Mouse (Mus musculus): Measurements from ENCODE around the gene Klhl3.

- no peak for TF ChIP-seq CTCF (conservative IDR thresholded peaks at IDR 0.05; ENCODE audit: low read length)
- TF ChIP-seq NANOG (IDR thresholded peaks at IDR 0.05; ENCODE audit: borderline replicate concordance, low read length): no peak
Measured at GRCm38 (mm10) chr13:58034507-58034906, 78.9 kb downstream of the Klhl3 start.

Measured in E14TG2a.4 (cell line).